Mouse (Mus musculus): Measurements from ENCODE around the gene Hebp2. TPM values are rescaled to one million over a fixed set of nuclear protein-coding genes. Genes with fewer than 3 reads are reported as not detected.

Hebp2 gene
- polyA plus RNA-seq, 1 experiment from 2014 or later = 12.3 TPM

- Histone ChIP-seq H3K4me1 (ENCODE audit: control insufficient read depth, insufficient read depth, low read length) (no peaks in the 10 kb centered on the region), H3K9ac (ENCODE audit: low read length) (no peak overlapping the region), H3K36me3 (ENCODE audit: control insufficient read depth, insufficient read depth, low read length) (no peaks in the 10 kb centered on the region), H3K4me2 (no peak overlapping the region), H3K9me3 (ENCODE audit: control insufficient read depth, low read length) (no peaks in the 10 kb centered on the region), H3K27me3 (ENCODE audit: control insufficient read depth, insufficient read depth, low read length) (no peaks in the 10 kb centered on the region), H3K4me3 (ENCODE audit: low read depth, low read length) (no peak overlapping the region), H3K27ac (ENCODE audit: low read depth, low read length) (no peak overlapping the region)
- no peak for ATAC-seq (ENCODE audit: low FRiP score)
- no peak for DNase-seq (ENCODE audit: low spot score, missing footprints)
- WGBS = 57% methylated on average over 3 of the region's 3 CpGs
These were observed 43.9 kb downstream of the Hebp2 start for GRCm38 (mm10) chr10:18501997-18502396.

- Histone ChIP-seq H3K36me3 (ENCODE audit: control insufficient read depth, insufficient read depth, low read length) (no peaks in the 10 kb centered on the region), H3K4me1 (ENCODE audit: control insufficient read depth, insufficient read depth, low read length) (no peaks in the 10 kb centered on the region), H3K27me3 (ENCODE audit: control insufficient read depth, insufficient read depth, low read length) (no peaks in the 10 kb centered on the region), H3K9me3 (ENCODE audit: control insufficient read depth, low read length) (no peaks in the 10 kb centered on the region), H3K4me3 (ENCODE audit: low read depth, low read length) (no peak overlapping the region), H3K9ac (ENCODE audit: low read length) (no peak overlapping the region), H3K27ac (ENCODE audit: low read depth, low read length) (no peak overlapping the region), H3K4me2 (no peak overlapping the region)
- 79% methylated on average over 7 of the region's 7 CpGs for WGBS
- no peak for ATAC-seq (ENCODE audit: low FRiP score)
- no peak for DNase-seq (ENCODE audit: low spot score, missing footprints)
These were observed 48.8 kb downstream of the Hebp2 start for GRCm38 (mm10) chr10:18497066-18497465.

- no peak overlapping the region for H3K4me2 ChIP-seq
- H3K4me3 ChIP-seq (ENCODE audit: low read depth, low read length) = no peak overlapping the region
- 68% methylated on average over 7 of the region's 7 CpGs for WGBS
- no peak overlapping the region for H3K9ac ChIP-seq (ENCODE audit: low read length)
- no peaks in the 10 kb centered on the region for H3K36me3 ChIP-seq (ENCODE audit: control insufficient read depth, insufficient read depth, low read length)
- H3K4me1 ChIP-seq (ENCODE audit: control insufficient read depth, insufficient read depth, low read length) = no peaks in the 10 kb centered on the region
- DNase-seq (ENCODE audit: low spot score, missing footprints) = no peak
- no peaks in the 10 kb centered on the region for H3K27me3 ChIP-seq (ENCODE audit: control insufficient read depth, insufficient read depth, low read length)
- no peak for ATAC-seq (ENCODE audit: low FRiP score)
- H3K27ac ChIP-seq (ENCODE audit: low read depth, low read length) = no peak overlapping the region
- H3K9me3 ChIP-seq (ENCODE audit: control insufficient read depth, low read length) = no peaks in the 10 kb centered on the region
These were observed 51.6 kb downstream of the Hebp2 start for GRCm38 (mm10) chr10:18494249-18494648.

- Histone ChIP-seq H3K4me1 (ENCODE audit: control insufficient read depth, insufficient read depth, low read length) (no peaks in the 10 kb centered on the region), H3K9ac (ENCODE audit: low read length) (no peak overlapping the region), H3K27me3 (ENCODE audit: control insufficient read depth, insufficient read depth, low read length) (no peaks in the 10 kb centered on the region), H3K9me3 (ENCODE audit: control insufficient read depth, low read length) (no peaks in the 10 kb centered on the region), H3K27ac (ENCODE audit: low read depth, low read length) (no peak overlapping the region), H3K4me3 (ENCODE audit: low read depth, low read length) (no peak overlapping the region), H3K4me2 (no peak overlapping the region), H3K36me3 (ENCODE audit: control insufficient read depth, insufficient read depth, low read length) (no peaks in the 10 kb centered on the region)
- ATAC-seq (ENCODE audit: low FRiP score) (no peak), DNase-seq (ENCODE audit: low spot score, missing footprints) (no peak)
- 90% methylated on average over 11 of the region's 11 CpGs for WGBS
These were observed 52.6 kb downstream of the Hebp2 start for GRCm38 (mm10) chr10:18493010-18493894.

- no peaks in the 10 kb centered on the region for H3K9me3 ChIP-seq (ENCODE audit: control insufficient read depth, low read length)
- no peak overlapping the region for H3K9ac ChIP-seq (ENCODE audit: low read length)
- ATAC-seq (ENCODE audit: low FRiP score) (no peak), DNase-seq (ENCODE audit: low spot score, missing footprints) (no peak)
- H3K4me1 ChIP-seq (ENCODE audit: control insufficient read depth, insufficient read depth, low read length) = no peaks in the 10 kb centered on the region
- H3K27me3 ChIP-seq (ENCODE audit: control insufficient read depth, insufficient read depth, low read length) = no peaks in the 10 kb centered on the region
- H3K36me3 ChIP-seq (ENCODE audit: control insufficient read depth, insufficient read depth, low read length) = no peaks in the 10 kb centered on the region
- 84% methylated on average over 4 of the region's 4 CpGs for WGBS
- H3K4me2 ChIP-seq = no peak overlapping the region
- no peak overlapping the region for H3K27ac ChIP-seq (ENCODE audit: low read depth, low read length)
- no peak overlapping the region for H3K4me3 ChIP-seq (ENCODE audit: low read depth, low read length)
These were observed 53.9 kb downstream of the Hebp2 start for GRCm38 (mm10) chr10:18491952-18492351.

GRCm38 (mm10) chr10:18489936-18490335 lies 55.9 kb downstream of the Hebp2 start:
- H3K9ac ChIP-seq (ENCODE audit: low read length) = no peak overlapping the region
- 89% methylated on average over 10 of the region's 10 CpGs for WGBS

More at GRCm38 (mm10) chr10:18489936-18490335, 55.9 kb downstream of the Hebp2 start:
- H3K4me2 ChIP-seq = no peak overlapping the region
- no peak overlapping the region for H3K27ac ChIP-seq (ENCODE audit: low read depth, low read length)
- no peaks in the 10 kb centered on the region for H3K27me3 ChIP-seq (ENCODE audit: control insufficient read depth, insufficient read depth, low read length)
- H3K36me3 ChIP-seq (ENCODE audit: control insufficient read depth, insufficient read depth, low read length) = no peaks in the 10 kb centered on the region
- H3K4me3 ChIP-seq (ENCODE audit: low read depth, low read length) = no peak overlapping the region
- no peaks in the 10 kb centered on the region for H3K9me3 ChIP-seq (ENCODE audit: control insufficient read depth, low read length)
- no peak for ATAC-seq (ENCODE audit: low FRiP score)
- DNase-seq (ENCODE audit: low spot score, missing footprints) = no peak
- H3K4me1 ChIP-seq (ENCODE audit: control insufficient read depth, insufficient read depth, low read length) = no peaks in the 10 kb centered on the region

Other genes starting within 250 kb of the Hebp2 start
- 14.6 and 15.3 TPM in 2 replicates for gene Nhsl1, start 227.1 kb downstream of the Hebp2 start, polyA plus RNA-seq (2014; fragmentation: Nextera tagmentation; extraction: Ambion mirVana)
- gene Arfgef3, start 197.9 kb upstream of the Hebp2 start, polyA plus RNA-seq (2014; fragmentation: Nextera tagmentation; extraction: Ambion mirVana) = 1.3 TPM in 2 replicates
- 0.08 TPM in 1 of 2 replicates, not detected in the other for gene Gm4922, start 240.7 kb upstream of the Hebp2 start, polyA plus RNA-seq (2014; fragmentation: Nextera tagmentation; extraction: Ambion mirVana)